Mouse (Mus musculus) skeletal muscle tissue, adult 2 months (tissue): ENCODE measurements at regions not wholly inside any gene's neighbourhood (a gene's known extent, or its start where the extent isn't known, plus 50 kb on each side); places are given as distances from the start of the nearest gene placed in this dataset.
A peak's percentile ranks its signal among the peaks of the same experiment; 100 is the strongest.

ENCODE experiments used
- DNase-seq: peaks from one replicate; pipeline ENCODE4 v3.0.0-alpha.2; 2012; ENCODE audit warnings: low read depth, low spot score

- no peak for DNase-seq
Measured at GRCm38 (mm10) chr11:24537721-24538120, 459.9 kb downstream of the Bcl11a start.

GRCm38 (mm10) chr11:24569655-24570054 is 491.8 kb downstream of the Bcl11a start:
- no peak for DNase-seq

GRCm38 (mm10) chr11:24613529-24613928 is 535.7 kb downstream of the Bcl11a start:
- DNase-seq, result peak; percentile 21

GRCm38 (mm10) chr11:24615436-24615835 is 537.6 kb downstream of the Bcl11a start:
- DNase-seq, result no peak

GRCm38 (mm10) chr11:24618586-24618985 is 540.7 kb downstream of the Bcl11a start:
- no peak for DNase-seq

GRCm38 (mm10) chr11:24619021-24619420 is 541.2 kb downstream of the Bcl11a start:
- DNase-seq, result no peak

GRCm38 (mm10) chr11:24628619-24629018 is 550.8 kb downstream of the Bcl11a start:
- DNase-seq, result no peak

GRCm38 (mm10) chr11:24629431-24629830 is 551.6 kb downstream of the Bcl11a start:
- peak; percentile 3 for DNase-seq

- DNase-seq, result no peak
Measured at GRCm38 (mm10) chr11:24630403-24630900, 552.6 kb downstream of the Bcl11a start.

GRCm38 (mm10) chr11:24631651-24632050 is 553.8 kb downstream of the Bcl11a start:
- DNase-seq, result no peak

GRCm38 (mm10) chr11:24636716-24637115 is 558.9 kb downstream of the Bcl11a start:
- DNase-seq, result no peak

GRCm38 (mm10) chr11:24643439-24644109 is 565.7 kb downstream of the Bcl11a start:
- DNase-seq, result no peak

GRCm38 (mm10) chr11:24652852-24653251 is 575.0 kb downstream of the Bcl11a start:
- no peak for DNase-seq

GRCm38 (mm10) chr11:24664082-24664481 is 586.2 kb downstream of the Bcl11a start:
- no peak for DNase-seq

- no peak for DNase-seq
Measured at GRCm38 (mm10) chr11:24665310-24665709, 587.5 kb downstream of the Bcl11a start.

- no peak for DNase-seq
Measured at GRCm38 (mm10) chr11:24671662-24672061, 593.8 kb downstream of the Bcl11a start.

- no peak for DNase-seq
Measured at GRCm38 (mm10) chr11:24673248-24674207, 595.7 kb downstream of the Bcl11a start.

GRCm38 (mm10) chr11:24674208-24674571 is 596.3 kb downstream of the Bcl11a start:
- DNase-seq, result no peak

- DNase-seq, result no peak
Measured at GRCm38 (mm10) chr11:24677016-24677415, 599.2 kb downstream of the Bcl11a start.

- DNase-seq, result no peak
Measured at GRCm38 (mm10) chr11:24679581-24679980, 601.7 kb downstream of the Bcl11a start.

GRCm38 (mm10) chr11:24682423-24682822 is 604.6 kb downstream of the Bcl11a start:
- DNase-seq, result no peak
